Mouse (Mus musculus) testis, adult 2 months (tissue): ENCODE results near the gene Lcn9. TPM values are rescaled to one million over a fixed set of nuclear protein-coding genes. Genes with fewer than 3 reads are reported as not detected.

ENCODE experiments used
- H3K27ac ChIP-seq: fragments of 200-500 bp; 2 replicates; pipeline ENCODE4 v1.5.1; 2012; ENCODE audit warnings: low read depth, low read length; ENCODE audit not compliant: control insufficient read depth, insufficient read depth
- H3K27me3 ChIP-seq: fragments of 200-500 bp; 2 replicates; pipeline ENCODE4 v1.6.1; 2012; ENCODE audit warnings: mild to moderate bottlenecking, low read length, moderate library complexity; ENCODE audit not compliant: control insufficient read depth, insufficient read depth
- H3K36me3 ChIP-seq: fragments of 200-500 bp; 2 replicates; pipeline ENCODE4 v1.6.1; 2012; ENCODE audit warnings: mild to moderate bottlenecking, low read length; ENCODE audit not compliant: control insufficient read depth, insufficient read depth
- H3K4me1 ChIP-seq: fragments of 200-500 bp; 2 replicates; pipeline ENCODE4 v1.6.1; 2012; ENCODE audit warnings: low read length; ENCODE audit not compliant: control insufficient read depth, insufficient read depth
- H3K4me3 ChIP-seq: fragments of 200-500 bp; 2 replicates; pipeline ENCODE4 v1.5.1; 2012; ENCODE audit warnings: low read depth, mild to moderate bottlenecking, low read length, moderate library complexity, mixed read lengths; ENCODE audit not compliant: control insufficient read depth
- CTCF ChIP-seq: fragments of 200-500 bp; IDR thresholded peaks from 2 replicates; pipeline ENCODE4 v1.5.1; 2012; ENCODE audit warnings: low read depth, mild to moderate bottlenecking, inconsistent platforms, low read length, moderate library complexity; ENCODE audit not compliant: control insufficient read depth, insufficient read depth, insufficient replicate concordance
- POLR2A ChIP-seq: fragments of 200-500 bp; IDR thresholded peaks from 2 replicates; pipeline ENCODE4 v1.6.1; 2012; ENCODE audit warnings: low read depth, mild to moderate bottlenecking, inconsistent platforms, low read length, moderate library complexity; ENCODE audit not compliant: control insufficient read depth
- polyA plus RNA-seq: library from polyadenylated mRNA; depleted of rRNA; stranded (reverse); fragments of >200 nt; gene quantifications from 2 replicates; pipeline ENCODE4 v1.2.3, GENCODE M21; 2012

Lcn9 gene
- polyA plus RNA-seq, 1 experiment = not detected

DNA sequence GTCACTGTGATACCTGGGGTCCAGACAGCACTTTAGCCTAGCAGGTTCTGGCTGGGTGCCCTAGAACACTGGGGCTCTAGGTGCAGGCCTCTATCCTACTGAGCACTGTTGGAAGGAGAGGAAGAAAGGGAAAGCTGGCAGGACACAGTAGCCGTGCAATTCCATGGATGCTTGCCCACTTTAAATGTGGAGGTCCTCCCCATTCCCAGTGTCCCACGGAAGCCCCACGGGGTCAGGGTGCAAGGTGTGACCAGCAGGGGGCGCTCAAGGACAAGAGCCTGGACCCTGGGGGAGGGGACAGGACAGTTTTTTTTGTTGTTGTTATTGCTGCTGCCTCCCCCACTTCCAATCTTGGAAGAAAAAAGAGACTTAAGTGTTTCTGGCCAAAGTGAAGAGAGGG is 27.4 kb downstream of the Lcn9 start:
- Histone ChIP-seq H3K27me3 (no peaks in the 10 kb centered on the region), H3K4me3 (no peak overlapping the region), H3K36me3 (no peaks in the 10 kb centered on the region), H3K4me1 (peaks cover 16% of the 10 kb centered on the region), H3K27ac (no peak overlapping the region)
- TF ChIP-seq CTCF = peak; percentile 67
- no peak for TF ChIP-seq POLR2A

- no peaks in the 10 kb centered on the region for H3K27me3 ChIP-seq
- no peak overlapping the region for H3K27ac ChIP-seq
- H3K4me1 ChIP-seq = peaks cover 3% of the 10 kb centered on the region
- no peak overlapping the region for H3K4me3 ChIP-seq
- TF ChIP-seq POLR2A (no peak), CTCF (no peak)
- H3K36me3 ChIP-seq = no peaks in the 10 kb centered on the region
These were observed 29.7 kb downstream of the Lcn9 start for GRCm38 (mm10) chr2:25852626-25853025.

DNA sequence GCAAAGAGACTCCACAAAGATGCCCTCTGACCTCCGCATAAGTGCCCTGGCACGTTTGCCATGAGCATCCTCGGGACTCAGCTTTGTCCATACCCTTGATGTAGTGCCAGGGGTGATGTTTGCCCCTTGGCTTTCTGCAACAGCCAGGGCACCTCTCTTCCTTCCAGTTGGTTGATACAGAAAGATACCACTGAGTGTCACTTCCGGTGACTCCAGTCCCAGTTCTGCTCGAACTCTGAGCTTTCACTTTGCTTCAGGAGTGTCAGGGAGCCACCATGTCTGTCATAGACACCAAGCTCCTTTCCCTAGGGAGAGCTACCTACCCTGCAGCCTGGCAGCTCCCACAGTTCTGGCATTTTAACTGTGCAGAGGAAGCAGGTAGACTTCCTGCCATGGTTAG is 31.0 kb downstream of the Lcn9 start:
- TF ChIP-seq POLR2A (no peak), CTCF (no peak)
- Histone ChIP-seq H3K36me3 (no peaks in the 10 kb centered on the region), H3K4me1 (peaks cover 3% of the 10 kb centered on the region), H3K27me3 (no peaks in the 10 kb centered on the region), H3K27ac (no peak overlapping the region), H3K4me3 (no peak overlapping the region)

GRCm38 (mm10) chr2:25859891-25860290 is 36.9 kb downstream of the Lcn9 start:
- H3K27ac ChIP-seq = no peak overlapping the region
- H3K4me1 ChIP-seq = peaks cover 21% of the 10 kb centered on the region
- no peaks in the 10 kb centered on the region for H3K27me3 ChIP-seq
- H3K36me3 ChIP-seq = no peaks in the 10 kb centered on the region
- no peak for TF ChIP-seq CTCF
- no peak overlapping the region for H3K4me3 ChIP-seq

GRCm38 (mm10) chr2:25862038-25862437 is 39.1 kb downstream of the Lcn9 start:
- peaks cover 27% of the 10 kb centered on the region for H3K4me1 ChIP-seq
- TF ChIP-seq CTCF (no peak), POLR2A (no peak)
- no peaks in the 10 kb centered on the region for H3K36me3 ChIP-seq
- no peak overlapping the region for H3K4me3 ChIP-seq
- no peak overlapping the region for H3K27ac ChIP-seq
- no peaks in the 10 kb centered on the region for H3K27me3 ChIP-seq

DNA sequence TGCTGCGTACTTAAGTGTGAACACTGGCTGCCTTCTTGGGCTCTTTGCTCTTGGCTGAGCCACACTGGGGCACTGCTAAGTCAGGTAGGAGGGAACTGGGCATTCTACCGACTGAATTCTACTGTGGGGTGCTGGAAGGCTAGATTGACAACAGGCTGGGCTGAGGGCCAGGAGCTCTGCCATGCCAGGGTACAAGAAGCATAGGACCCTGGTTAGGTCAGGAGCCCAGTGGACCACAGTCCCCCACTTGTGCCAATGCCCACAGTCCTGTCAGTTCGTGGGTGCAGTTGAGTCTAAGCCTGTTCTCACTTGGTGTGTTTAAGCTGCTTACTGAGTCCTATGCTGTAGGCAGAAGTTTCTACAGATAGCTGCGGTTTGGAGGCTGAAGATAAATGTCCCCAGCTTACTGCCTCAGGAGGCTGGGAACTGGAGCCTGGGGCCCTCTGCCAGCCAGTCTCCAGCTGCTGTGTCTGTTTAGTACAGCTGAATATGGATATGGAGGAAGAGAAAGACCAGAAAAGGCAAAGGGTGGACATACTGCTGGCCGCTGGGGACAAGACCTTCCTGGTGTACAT is 39.8 kb downstream of the Lcn9 start:
- Histone ChIP-seq H3K4me1 (peaks cover 27% of the 10 kb centered on the region), H3K36me3 (no peaks in the 10 kb centered on the region), H3K27me3 (no peaks in the 10 kb centered on the region), H3K27ac (no peak overlapping the region), H3K4me3 (no peak overlapping the region)
- no peak for TF ChIP-seq POLR2A
- no peak for TF ChIP-seq CTCF

DNA sequence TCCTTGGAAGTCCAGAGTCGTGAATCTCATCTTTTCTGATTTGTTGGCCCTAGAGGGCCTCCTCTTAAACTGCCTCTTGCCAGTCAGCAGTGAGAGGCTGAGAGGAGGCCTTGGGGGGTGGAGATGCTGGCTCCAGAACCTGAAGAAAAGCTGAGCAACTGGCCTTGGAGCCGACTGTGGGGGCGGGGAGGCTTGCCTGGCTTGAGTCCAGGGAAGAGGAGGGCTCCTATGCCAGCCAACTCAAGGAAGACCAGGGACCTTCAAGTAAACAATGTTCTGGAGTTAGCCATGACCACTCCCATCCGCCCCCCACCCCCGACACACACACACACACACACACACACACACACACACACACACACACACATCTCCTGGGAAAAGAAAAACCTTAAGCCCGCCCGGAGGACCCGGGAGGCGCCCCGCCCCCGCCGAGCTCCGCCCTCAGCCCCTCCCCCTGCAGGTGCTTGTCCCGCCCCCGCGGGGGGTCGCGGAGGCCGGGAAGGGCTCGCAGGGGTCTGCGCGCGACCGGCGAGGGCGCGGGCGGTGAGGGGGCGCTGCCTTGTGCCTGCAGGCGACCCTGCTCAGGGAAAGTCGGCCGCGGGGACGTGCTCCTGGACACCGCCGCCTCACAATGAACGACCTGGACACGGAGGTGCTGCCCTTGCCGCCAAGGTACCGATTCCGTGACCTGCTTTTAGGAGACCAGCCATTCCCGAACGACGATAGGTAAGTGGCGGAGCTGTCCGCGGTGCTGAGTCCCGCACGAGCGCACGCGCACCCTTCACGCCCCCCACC is 40.6 kb downstream of the Lcn9 start, which contains the start of gene Kcnt1:
Kcnt1 (plus strand) TSS at position 398 of the 795 bp plus-strand sequence.
- TF ChIP-seq POLR2A = no peak
- no peak for TF ChIP-seq CTCF
- Histone ChIP-seq H3K27me3 (no peaks in the 10 kb centered on the region), H3K27ac (no peak within 1 kb of the TSS), H3K4me1 (peaks cover 27% of the 10 kb centered on the region), H3K36me3 (no peaks in the 10 kb centered on the region), H3K4me3 (peak within 1 kb of the TSS; percentile 80)
